Mouse (Mus musculus): ENCODE measurements around the gene Met.

GRCm38 (mm10) chr6:17568702-17569352 is 105.2 kb downstream of the Met start:
- TF ChIP-seq EP300 (optimal IDR thresholded peaks at IDR 0.05): no peak
- TF ChIP-seq CTCF (IDR thresholded peaks at IDR 0.05; ENCODE audit: low read depth): no peak
